Mouse (Mus musculus): ENCODE measurements at regions not wholly inside any gene's neighbourhood (a gene's known extent, or its start where the extent isn't known, plus 50 kb on each side); places are given as distances from the start of the nearest gene placed in this dataset.

GRCm38 (mm10) chr3:83609095-83609770 is 156.9 kb upstream of the Sfrp2 start:
- Histone ChIP-seq H3K9ac (replicated peaks; ENCODE audit: low read depth, low read length) (no peak overlapping the region), H3K27ac (ENCODE audit: low read depth, low read length) (no peak overlapping the region), H3K36me3 (ENCODE audit: control insufficient read depth, insufficient read depth, low read length) (no peaks in the 10 kb centered on the region), H3K4me1 (ENCODE audit: control insufficient read depth, insufficient read depth, low read length) (no peaks in the 10 kb centered on the region), H3K27me3 (ENCODE audit: control insufficient read depth, insufficient read depth, low read length) (no peaks in the 10 kb centered on the region), H3K9me3 (ENCODE audit: control insufficient read depth, low read length) (no peaks in the 10 kb centered on the region), H3K4me2 (ENCODE audit: low read depth, low read length) (no peak overlapping the region), H3K4me3 (ENCODE audit: low read depth, low read length) (no peak overlapping the region)
- WGBS = 54% methylated on average over 8 of the region's 8 CpGs
- ATAC-seq (ENCODE audit: low read depth) = no peak

DNA sequence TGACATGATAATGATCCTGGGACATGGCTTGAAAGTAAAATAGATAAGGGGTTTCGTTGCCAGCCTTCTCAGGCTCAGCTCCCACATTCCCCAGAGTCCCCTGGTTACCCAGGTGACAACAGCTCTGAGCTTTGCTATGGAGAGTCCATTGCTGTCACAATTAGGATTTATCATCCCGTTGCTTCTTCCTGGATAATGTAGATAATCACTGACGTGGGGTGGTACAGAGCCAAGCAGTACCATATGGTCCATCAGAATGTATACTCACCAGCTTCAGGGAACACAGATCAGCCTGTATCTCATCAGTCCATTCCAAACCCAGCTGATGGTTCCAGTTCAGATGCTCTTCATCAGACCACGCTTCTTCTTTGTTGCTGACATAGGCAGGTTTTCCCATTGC is 145.7 kb upstream of the Sfrp2 start:
- no peaks in the 10 kb centered on the region for H3K27me3 ChIP-seq (ENCODE audit: control insufficient read depth, insufficient read depth, low read length)
- H3K36me3 ChIP-seq (ENCODE audit: control insufficient read depth, insufficient read depth, low read length) = no peaks in the 10 kb centered on the region
- H3K4me1 ChIP-seq (ENCODE audit: control insufficient read depth, insufficient read depth, low read length) = no peaks in the 10 kb centered on the region
- no peaks in the 10 kb centered on the region for H3K9me3 ChIP-seq (ENCODE audit: control insufficient read depth, low read length)
- H3K4me2 ChIP-seq (ENCODE audit: low read depth, low read length) = no peak overlapping the region
- H3K9ac ChIP-seq (replicated peaks; ENCODE audit: low read depth, low read length) = no peak overlapping the region
- no peak overlapping the region for H3K27ac ChIP-seq (ENCODE audit: low read depth, low read length)
- ATAC-seq (ENCODE audit: low read depth) = peak; percentile 46; the same call in 1 of the 2 replicates
- WGBS = 46% methylated on average over 4 of the region's 4 CpGs
- no peak overlapping the region for H3K4me3 ChIP-seq (ENCODE audit: low read depth, low read length)

DNA sequence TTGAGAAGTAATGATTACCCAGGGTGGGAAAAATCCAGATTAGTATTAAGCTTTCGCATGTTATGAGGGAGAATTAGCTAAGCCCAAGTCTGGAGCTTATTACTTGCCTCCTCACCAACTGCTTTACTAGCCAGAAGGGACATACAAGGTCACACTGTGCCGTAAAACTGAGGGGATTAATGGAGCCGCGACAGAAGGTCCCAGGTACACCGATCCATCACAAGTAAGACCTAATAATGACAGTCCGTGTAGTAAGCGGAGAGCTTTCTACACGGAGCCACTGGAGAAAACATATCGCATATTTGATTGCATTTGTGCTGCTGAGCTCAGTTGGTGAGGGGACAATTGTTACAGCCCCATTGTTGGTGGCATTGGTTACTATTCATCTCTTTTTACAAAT is 133.1 kb upstream of the Sfrp2 start:
- H3K27ac ChIP-seq (ENCODE audit: low read depth, low read length) = no peak overlapping the region
- no peaks in the 10 kb centered on the region for H3K4me1 ChIP-seq (ENCODE audit: control insufficient read depth, insufficient read depth, low read length)
- no peaks in the 10 kb centered on the region for H3K9me3 ChIP-seq (ENCODE audit: control insufficient read depth, low read length)
- H3K27me3 ChIP-seq (ENCODE audit: control insufficient read depth, insufficient read depth, low read length) = no peaks in the 10 kb centered on the region
- H3K9ac ChIP-seq (replicated peaks; ENCODE audit: low read depth, low read length) = no peak overlapping the region
- WGBS = 61% methylated on average over 9 of the region's 9 CpGs
- H3K4me3 ChIP-seq (ENCODE audit: low read depth, low read length) = no peak overlapping the region
- no peaks in the 10 kb centered on the region for H3K36me3 ChIP-seq (ENCODE audit: control insufficient read depth, insufficient read depth, low read length)
- ATAC-seq (ENCODE audit: low read depth) = peak; percentile 60; the same call in 1 of the 2 replicates
- H3K4me2 ChIP-seq (ENCODE audit: low read depth, low read length) = no peak overlapping the region

DNA sequence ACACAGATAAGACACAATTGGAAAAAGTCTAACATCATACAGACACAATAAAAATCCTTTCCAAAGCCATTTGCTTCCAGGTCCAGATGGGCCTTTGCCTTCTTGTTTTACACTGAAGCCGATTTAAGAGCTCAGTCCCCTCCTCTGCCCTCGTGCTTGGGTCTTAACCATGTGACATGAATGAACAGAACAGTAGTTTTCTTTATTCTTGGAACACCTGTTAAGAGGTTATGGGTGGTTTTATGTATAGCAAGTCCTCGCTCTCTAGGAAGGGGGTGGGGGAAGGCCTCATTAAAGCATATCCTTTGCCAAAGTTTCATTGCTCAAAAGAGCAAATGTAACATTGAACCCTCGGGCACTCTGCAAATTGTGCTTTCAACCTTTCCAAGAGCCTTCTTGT is 125.7 kb upstream of the Sfrp2 start:
- Histone ChIP-seq H3K4me3 (ENCODE audit: low read depth, low read length) (no peak overlapping the region), H3K4me2 (ENCODE audit: low read depth, low read length) (no peak overlapping the region), H3K27ac (ENCODE audit: low read depth, low read length) (no peak overlapping the region), H3K27me3 (ENCODE audit: control insufficient read depth, insufficient read depth, low read length) (no peaks in the 10 kb centered on the region), H3K36me3 (ENCODE audit: control insufficient read depth, insufficient read depth, low read length) (no peaks in the 10 kb centered on the region), H3K9ac (replicated peaks; ENCODE audit: low read depth, low read length) (no peak overlapping the region), H3K9me3 (ENCODE audit: control insufficient read depth, low read length) (no peaks in the 10 kb centered on the region), H3K4me1 (ENCODE audit: control insufficient read depth, insufficient read depth, low read length) (no peaks in the 10 kb centered on the region)
- WGBS = 76% methylated on average over 4 of the region's 4 CpGs
- ATAC-seq (ENCODE audit: low read depth) = no peak

GRCm38 (mm10) chr3:83663716-83664115 is 102.4 kb upstream of the Sfrp2 start:
- Histone ChIP-seq H3K27ac (ENCODE audit: low read depth, low read length) (no peak overlapping the region), H3K27me3 (ENCODE audit: control insufficient read depth, insufficient read depth, low read length) (no peaks in the 10 kb centered on the region), H3K4me3 (ENCODE audit: low read depth, low read length) (no peak overlapping the region), H3K4me2 (ENCODE audit: low read depth, low read length) (no peak overlapping the region), H3K9ac (replicated peaks; ENCODE audit: low read depth, low read length) (no peak overlapping the region), H3K36me3 (ENCODE audit: control insufficient read depth, insufficient read depth, low read length) (no peaks in the 10 kb centered on the region), H3K9me3 (ENCODE audit: control insufficient read depth, low read length) (no peaks in the 10 kb centered on the region), H3K4me1 (ENCODE audit: control insufficient read depth, insufficient read depth, low read length) (no peaks in the 10 kb centered on the region)
- no peak for ATAC-seq (ENCODE audit: low read depth)
- WGBS = 89% methylated on average over 1 of the region's 1 CpGs

GRCm38 (mm10) chr3:83676147-83676546 is 90.0 kb upstream of the Sfrp2 start:
- Histone ChIP-seq H3K4me1 (ENCODE audit: control insufficient read depth, insufficient read depth, low read length) (no peaks in the 10 kb centered on the region), H3K9me3 (ENCODE audit: control insufficient read depth, low read length) (no peaks in the 10 kb centered on the region), H3K36me3 (ENCODE audit: control insufficient read depth, insufficient read depth, low read length) (no peaks in the 10 kb centered on the region), H3K27me3 (ENCODE audit: control insufficient read depth, insufficient read depth, low read length) (no peaks in the 10 kb centered on the region), H3K9ac (replicated peaks; ENCODE audit: low read depth, low read length) (no peak overlapping the region), H3K4me2 (ENCODE audit: low read depth, low read length) (no peak overlapping the region), H3K27ac (ENCODE audit: low read depth, low read length) (no peak overlapping the region), H3K4me3 (ENCODE audit: low read depth, low read length) (no peak overlapping the region)
- 91% methylated on average over 5 of the region's 5 CpGs for WGBS
- ATAC-seq (ENCODE audit: low read depth) = no peak

DNA sequence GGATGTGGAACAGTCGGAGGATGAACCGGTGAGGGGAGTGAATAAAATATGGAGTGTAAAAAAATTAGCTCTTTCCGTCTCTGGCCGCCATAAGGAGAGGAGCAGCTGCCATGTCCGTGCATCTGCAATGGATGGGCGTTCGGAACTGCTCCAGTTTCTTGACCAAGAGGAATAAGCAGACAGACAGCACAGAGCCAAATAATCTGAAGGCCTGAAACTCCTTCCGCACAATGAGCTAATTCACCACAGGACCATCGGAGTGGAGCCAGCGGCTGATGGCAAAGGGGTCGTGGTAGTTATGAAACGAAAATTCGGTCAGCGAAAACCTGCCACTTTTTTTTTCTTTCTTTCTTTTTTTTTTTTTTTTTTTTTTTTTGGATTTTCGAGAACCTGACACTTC is 79.5 kb upstream of the Sfrp2 start:
- Histone ChIP-seq H3K27me3 (ENCODE audit: control insufficient read depth, insufficient read depth, low read length) (no peaks in the 10 kb centered on the region), H3K36me3 (ENCODE audit: control insufficient read depth, insufficient read depth, low read length) (no peaks in the 10 kb centered on the region), H3K9ac (replicated peaks; ENCODE audit: low read depth, low read length) (no peak overlapping the region), H3K9me3 (ENCODE audit: control insufficient read depth, low read length) (no peaks in the 10 kb centered on the region), H3K4me2 (ENCODE audit: low read depth, low read length) (no peak overlapping the region), H3K4me3 (ENCODE audit: low read depth, low read length) (no peak overlapping the region), H3K27ac (ENCODE audit: low read depth, low read length) (no peak overlapping the region), H3K4me1 (ENCODE audit: control insufficient read depth, insufficient read depth, low read length) (no peaks in the 10 kb centered on the region)
- 95% methylated on average over 15 of the region's 15 CpGs for WGBS
- no peak for ATAC-seq (ENCODE audit: low read depth)

- H3K4me2 ChIP-seq (ENCODE audit: low read depth, low read length) = no peak overlapping the region
- no peaks in the 10 kb centered on the region for H3K9me3 ChIP-seq (ENCODE audit: control insufficient read depth, low read length)
- no peak for ATAC-seq (ENCODE audit: low read depth)
- H3K27me3 ChIP-seq (ENCODE audit: control insufficient read depth, insufficient read depth, low read length) = no peaks in the 10 kb centered on the region
- H3K27ac ChIP-seq (ENCODE audit: low read depth, low read length) = no peak overlapping the region
- no peaks in the 10 kb centered on the region for H3K4me1 ChIP-seq (ENCODE audit: control insufficient read depth, insufficient read depth, low read length)
- no peak overlapping the region for H3K9ac ChIP-seq (replicated peaks; ENCODE audit: low read depth, low read length)
- no peaks in the 10 kb centered on the region for H3K36me3 ChIP-seq (ENCODE audit: control insufficient read depth, insufficient read depth, low read length)
- no peak overlapping the region for H3K4me3 ChIP-seq (ENCODE audit: low read depth, low read length)
- WGBS = 85% methylated on average over 4 of the region's 4 CpGs
Measured at GRCm38 (mm10) chr3:83687503-83687902, 78.6 kb upstream of the Sfrp2 start.

DNA sequence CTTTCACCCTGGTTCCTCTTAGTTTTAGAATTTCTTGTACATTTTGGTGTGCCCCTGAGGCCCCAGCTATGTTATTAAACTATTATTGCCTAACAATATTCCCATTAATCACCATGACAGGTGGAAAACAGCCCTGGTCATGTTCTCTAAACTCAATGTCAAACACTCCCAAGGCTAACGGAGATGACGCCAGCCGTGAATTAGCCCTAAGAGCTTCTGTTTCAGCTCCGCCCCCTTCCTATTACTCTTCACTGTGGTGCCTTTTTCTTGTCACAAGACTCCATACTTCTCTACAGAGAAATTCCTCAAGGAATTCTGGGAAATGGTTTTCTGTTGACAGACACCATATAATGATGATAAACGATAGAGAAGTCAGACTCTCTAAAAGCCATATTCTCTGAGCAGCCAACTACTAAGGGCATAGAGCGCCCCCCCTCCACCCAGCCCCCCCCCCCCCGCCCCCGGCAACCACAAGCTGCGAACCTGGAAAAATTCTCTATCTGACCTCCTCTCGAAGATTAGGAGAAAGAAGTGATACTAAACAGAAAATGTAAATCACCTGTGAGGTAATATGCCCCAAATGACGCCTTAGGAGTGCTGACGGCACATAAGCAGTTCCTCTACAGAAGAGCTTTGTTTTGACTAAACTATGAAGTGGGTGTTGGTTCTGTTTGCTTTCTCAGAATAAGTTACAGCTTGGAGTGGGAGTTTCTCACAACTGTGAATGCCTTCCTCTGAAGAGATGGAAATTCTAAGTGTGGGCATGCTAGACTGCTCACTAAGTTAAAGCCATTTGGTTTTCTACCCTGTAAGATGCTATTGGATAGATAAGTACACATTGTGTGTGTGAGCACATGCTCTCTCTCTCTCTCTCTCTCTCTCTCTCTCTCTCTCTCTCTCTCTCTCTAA is 76.8 kb upstream of the Sfrp2 start:
- H3K4me3 ChIP-seq (ENCODE audit: low read depth, low read length) = no peak overlapping the region
- 75% methylated on average over 12 of the region's 12 CpGs for WGBS
- H3K9ac ChIP-seq (replicated peaks; ENCODE audit: low read depth, low read length) = no peak overlapping the region
- no peaks in the 10 kb centered on the region for H3K27me3 ChIP-seq (ENCODE audit: control insufficient read depth, insufficient read depth, low read length)
- H3K4me2 ChIP-seq (ENCODE audit: low read depth, low read length) = no peak overlapping the region
- no peaks in the 10 kb centered on the region for H3K36me3 ChIP-seq (ENCODE audit: control insufficient read depth, insufficient read depth, low read length)
- no peak overlapping the region for H3K27ac ChIP-seq (ENCODE audit: low read depth, low read length)
- no peaks in the 10 kb centered on the region for H3K9me3 ChIP-seq (ENCODE audit: control insufficient read depth, low read length)
- H3K4me1 ChIP-seq (ENCODE audit: control insufficient read depth, insufficient read depth, low read length) = no peaks in the 10 kb centered on the region
- no peak; the same call in 1 of the 2 replicates for ATAC-seq (ENCODE audit: low read depth)

Data from neural tube, embryonic 14.5 days (tissue).